Mouse (Mus musculus) hindbrain, embryonic 16.5 days (tissue): ENCODE measurements at regions not wholly inside any gene's neighbourhood (a gene's known extent, or its start where the extent isn't known, plus 50 kb on each side); places are given as distances from the start of the nearest gene placed in this dataset.
A peak's percentile ranks its signal among the peaks of the same experiment; 100 is the strongest.

ENCODE experiments used
- ATAC-seq: fragments of 200-750 bp; cut with Nextera tagmentation; 2 replicates; pipeline ENCODE4 v1.8.0; 2017; ENCODE audit warnings: moderate TSS enrichment, moderate library complexity
- H3K27ac ChIP-seq: fragments of 300-500 bp; sonication (generic); 2 replicates; pipeline ENCODE4 v1.5.1; 2014; ENCODE audit warnings: low read depth, mild to moderate bottlenecking, control low read depth, low read length, moderate library complexity
- H3K27me3 ChIP-seq: fragments of 300-500 bp; sonication (generic); replicated peaks from 2 replicates; pipeline ENCODE4 v1.6.1; 2014; ENCODE audit warnings: low read length; ENCODE audit not compliant: control insufficient read depth, insufficient read depth
- H3K36me3 ChIP-seq: fragments of 300-500 bp; sonication (generic); 2 replicates; pipeline ENCODE4 v1.6.1; 2014; ENCODE audit warnings: mild to moderate bottlenecking, low read length, moderate library complexity, mixed read lengths; ENCODE audit not compliant: control insufficient read depth, insufficient read depth
- H3K4me1 ChIP-seq: fragments of 300-500 bp; sonication (generic); 2 replicates; pipeline ENCODE4 v1.6.1; 2014; ENCODE audit warnings: low read depth, low read length; ENCODE audit not compliant: control insufficient read depth, insufficient read depth
- H3K4me2 ChIP-seq: fragments of 300-500 bp; sonication (generic); 2 replicates; pipeline ENCODE4 v1.6.1; 2014; ENCODE audit warnings: mild to moderate bottlenecking, low read length, control low read depth, moderate library complexity
- H3K4me3 ChIP-seq: fragments of 300-500 bp; sonication (generic); 2 replicates; pipeline ENCODE4 v1.5.1; 2014; ENCODE audit warnings: mild to moderate bottlenecking, low read length, control low read depth, moderate library complexity
- H3K9ac ChIP-seq: fragments of 300-500 bp; sonication (generic); 2 replicates; pipeline ENCODE4 v1.6.1; 2014; ENCODE audit warnings: low read depth, mild to moderate bottlenecking, control low read depth, low read length, moderate library complexity
- H3K9me3 ChIP-seq: fragments of 300-500 bp; sonication (generic); 2 replicates; pipeline ENCODE4 v1.6.1; 2014; ENCODE audit warnings: mild to moderate bottlenecking, low read length, moderate library complexity; ENCODE audit not compliant: control insufficient read depth
- WGBS: fragments of 180-500 bp; shearing (Covaris S2); extraction: QIAGEN DNeasy Blood & Tissue Kit; methylation state at CpG from one replicate; pipeline ENCODE4 v1.1.7; 2014; 5-methylcytosine and 5-hydroxymethylcytosine counted together

DNA sequence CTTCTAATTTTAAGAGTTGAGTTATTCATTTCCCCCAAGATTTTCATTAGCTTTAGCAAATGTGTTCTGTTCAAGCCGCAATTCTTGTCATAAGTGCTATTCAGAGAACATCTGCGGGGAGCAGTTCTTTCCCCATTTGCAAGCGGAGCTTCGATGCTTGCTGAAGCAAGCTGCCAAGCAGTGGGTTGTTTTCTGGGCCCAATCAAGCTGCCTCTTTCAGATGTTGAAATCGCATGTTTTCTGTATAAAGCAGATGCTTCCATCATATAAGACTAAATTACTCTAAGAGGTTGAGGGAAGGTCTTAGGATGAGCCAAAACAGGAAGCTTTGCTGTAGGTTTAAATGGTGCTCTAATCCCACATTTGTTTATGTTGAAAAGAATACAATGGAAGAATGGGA lies 547.4 kb downstream of the Abca13 start:
- no peak for ATAC-seq
- no peaks in the 10 kb centered on the region for H3K4me1 ChIP-seq
- no peaks in the 10 kb centered on the region for H3K36me3 ChIP-seq
- no peaks in the 10 kb centered on the region for H3K27me3 ChIP-seq
- WGBS = 80% methylated on average over 5 of the region's 5 CpGs
- no peak overlapping the region for H3K4me2 ChIP-seq
- H3K4me3 ChIP-seq = no peak overlapping the region
- H3K27ac ChIP-seq = no peak overlapping the region
- no peaks in the 10 kb centered on the region for H3K9me3 ChIP-seq
- no peak overlapping the region for H3K9ac ChIP-seq

DNA sequence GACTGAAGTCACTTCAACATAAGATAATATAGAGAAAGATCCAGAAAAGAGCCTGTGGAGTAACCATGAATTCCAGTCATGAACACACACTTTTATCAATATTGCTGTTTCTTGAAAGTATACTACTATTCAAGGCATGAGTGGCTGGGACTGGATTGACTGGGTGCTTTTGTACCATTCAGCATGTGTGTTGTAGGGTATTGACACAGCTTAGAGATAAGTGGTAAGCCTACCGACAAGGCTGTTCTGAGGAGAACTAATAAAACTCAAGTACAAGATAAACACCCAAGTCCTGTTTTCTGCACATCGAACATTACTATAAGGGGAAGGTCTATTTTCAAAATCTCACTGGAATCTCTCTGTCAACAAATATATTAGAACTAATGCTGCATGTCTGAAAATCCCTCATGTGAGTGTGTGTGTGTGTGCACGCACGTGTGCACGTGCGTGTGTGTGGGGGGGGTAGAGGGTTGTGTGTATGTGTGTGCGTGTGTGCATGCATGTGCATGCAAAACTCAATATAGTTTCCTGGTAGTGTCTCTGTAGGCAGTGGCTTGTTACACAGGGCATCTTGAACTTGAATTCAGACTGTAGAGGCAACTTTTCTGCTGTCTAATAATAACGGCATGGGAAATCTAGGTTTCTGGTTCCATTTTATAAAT lies 588.6 kb downstream of the Abca13 start:
- 95% methylated on average over 8 of the region's 8 CpGs for WGBS
- H3K27me3 ChIP-seq = no peaks in the 10 kb centered on the region

DNA sequence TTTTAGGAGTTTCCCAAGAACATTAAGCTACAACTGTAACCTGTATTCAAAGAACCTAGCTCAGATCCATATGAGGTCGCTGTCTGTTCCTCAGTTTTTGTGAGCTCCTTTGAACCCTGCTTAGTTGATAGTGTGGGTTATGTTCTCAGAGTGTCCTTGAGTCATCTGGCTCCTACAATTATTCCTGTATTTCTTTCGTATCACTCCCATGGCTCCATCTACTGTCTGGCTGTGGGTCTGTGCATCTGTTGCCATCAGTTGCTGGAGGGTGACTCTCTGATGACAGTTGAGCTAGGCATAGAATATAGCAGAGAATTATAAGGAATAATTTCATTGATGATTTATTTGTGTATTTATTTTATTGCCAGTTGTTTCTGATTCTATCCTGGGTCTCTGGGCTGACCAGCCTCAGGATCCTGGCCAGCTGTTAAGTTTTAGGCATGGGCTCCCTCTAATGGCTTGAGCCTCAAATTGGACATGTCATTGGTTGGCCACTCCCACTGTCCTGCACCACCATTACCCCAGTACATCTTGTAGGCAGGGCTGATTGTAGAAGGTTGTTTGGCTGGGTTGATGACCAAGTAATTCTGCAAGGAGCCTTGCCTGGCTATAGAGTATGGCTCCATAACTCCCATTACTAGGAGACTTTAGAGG lies 601.6 kb downstream of the Abca13 start:
- Histone ChIP-seq H3K4me3 (no peak overlapping the region), H3K4me2 (no peak overlapping the region), H3K36me3 (no peaks in the 10 kb centered on the region), H3K9ac (no peak overlapping the region), H3K27ac (no peak overlapping the region), H3K9me3 (no peaks in the 10 kb centered on the region), H3K4me1 (no peaks in the 10 kb centered on the region), H3K27me3 (no peaks in the 10 kb centered on the region)
- 86% methylated on average over 2 of the region's 2 CpGs for WGBS
- no peak for ATAC-seq

More for the DNA sequence above, 588.6 kb downstream of the Abca13 start:
- Histone ChIP-seq H3K36me3 (no peaks in the 10 kb centered on the region), H3K4me1 (no peaks in the 10 kb centered on the region), H3K9me3 (peaks cover 2% of the 10 kb centered on the region; the same call in 1 of the 2 replicates), H3K9ac (no peak overlapping the region), H3K4me2 (no peak overlapping the region), H3K27ac (no peak overlapping the region), H3K4me3 (no peak overlapping the region)
- ATAC-seq = no peak

DNA sequence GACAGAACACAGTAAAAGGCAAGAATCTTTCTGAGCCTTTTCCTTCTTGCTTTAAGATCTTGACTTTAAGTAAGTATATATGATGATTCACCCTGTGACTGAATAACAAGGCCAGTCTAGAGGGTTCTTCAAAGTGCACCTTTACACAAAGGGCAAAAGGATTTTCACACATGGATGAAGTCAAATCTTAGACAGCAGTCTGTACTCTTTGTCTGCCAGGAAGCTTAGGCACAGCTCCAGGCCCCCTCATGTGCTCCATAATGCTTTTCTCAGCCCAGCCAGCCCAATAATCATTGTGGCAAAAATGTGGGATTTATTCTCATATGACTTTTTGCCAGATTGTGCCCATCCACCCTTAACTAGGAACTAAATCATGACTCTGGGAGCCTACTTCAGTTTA lies 647.9 kb downstream of the Abca13 start:
- peak; percentile 83 for ATAC-seq
- H3K4me1 ChIP-seq = no peaks in the 10 kb centered on the region
- H3K4me2 ChIP-seq = no peak overlapping the region
- H3K36me3 ChIP-seq = no peaks in the 10 kb centered on the region
- no peak overlapping the region for H3K4me3 ChIP-seq
- no peaks in the 10 kb centered on the region for H3K9me3 ChIP-seq
- no peak overlapping the region for H3K27ac ChIP-seq
- H3K27me3 ChIP-seq = no peaks in the 10 kb centered on the region
- no peak overlapping the region for H3K9ac ChIP-seq

DNA sequence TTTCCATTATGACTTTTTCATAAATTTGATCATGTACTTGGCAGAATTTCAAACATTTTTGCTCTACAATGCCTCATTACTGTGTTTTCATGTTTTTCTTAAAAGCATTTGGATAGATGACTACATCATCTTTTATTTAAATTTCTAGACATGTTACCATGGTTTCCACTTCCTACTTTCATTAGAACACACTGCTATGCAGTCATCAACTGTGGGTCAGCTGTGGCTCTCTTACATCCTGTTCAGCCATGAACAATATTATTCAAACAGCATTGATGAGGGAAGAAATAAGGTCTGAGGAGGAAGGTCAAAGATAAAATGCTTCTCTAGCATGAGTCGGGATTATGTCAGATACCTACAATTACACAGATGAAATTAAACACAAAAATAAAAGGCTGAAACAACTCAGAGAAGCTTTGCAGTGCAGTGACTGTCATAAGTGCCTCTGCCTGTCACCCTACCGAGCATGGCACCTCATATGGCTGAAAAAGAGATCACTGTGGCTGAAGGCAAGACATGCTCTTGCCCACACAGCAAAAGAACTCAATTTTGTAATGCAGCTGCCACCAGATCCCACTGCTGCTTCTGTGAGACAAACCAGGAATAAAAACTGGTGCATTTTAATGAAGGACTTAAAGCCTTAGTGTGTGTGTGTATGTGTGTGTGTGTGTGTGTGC lies 676.9 kb downstream of the Abca13 start:
- Histone ChIP-seq H3K36me3 (no peaks in the 10 kb centered on the region), H3K4me1 (no peaks in the 10 kb centered on the region), H3K9ac (no peak overlapping the region), H3K9me3 (no peaks in the 10 kb centered on the region), H3K27me3 (no peaks in the 10 kb centered on the region), H3K27ac (no peak overlapping the region), H3K4me2 (no peak overlapping the region), H3K4me3 (no peak overlapping the region)
- peak; percentile 68 for ATAC-seq
- WGBS = 74% methylated on average over 2 of the region's 2 CpGs
